Mouse (Mus musculus) intestine, embryonic 15.5 days (tissue): Measurements from ENCODE around the gene Lcorl. TPM values are rescaled to one million over a fixed set of nuclear protein-coding genes. Genes with fewer than 3 reads are reported as not detected.

Source experiments
- ATAC-seq: fragments of 200-750 bp; cut with Nextera tagmentation; 2 replicates; pipeline ENCODE4 v1.8.0; 2017; ENCODE audit warnings: moderate TSS enrichment, moderate library complexity
- H3K27ac ChIP-seq: fragments of 300-500 bp; sonication (generic); 2 replicates; pipeline ENCODE4 v1.5.1; 2015; ENCODE audit warnings: mild to moderate bottlenecking, inconsistent platforms
- H3K27me3 ChIP-seq: fragments of 300-500 bp; sonication (generic); replicated peaks from 2 replicates; pipeline ENCODE4 v1.6.1; 2015; ENCODE audit warnings: inconsistent platforms
- H3K36me3 ChIP-seq: fragments of 300-500 bp; sonication (generic); 2 replicates; pipeline ENCODE4 v1.6.1; 2015; ENCODE audit warnings: inconsistent platforms
- H3K4me1 ChIP-seq: fragments of 300-500 bp; sonication (generic); replicated peaks from 2 replicates; pipeline ENCODE4 v1.6.1; 2015; ENCODE audit warnings: inconsistent platforms
- H3K4me2 ChIP-seq: fragments of 300-500 bp; sonication (generic); replicated peaks from 2 replicates; pipeline ENCODE4 v1.6.1; 2015; ENCODE audit warnings: mild to moderate bottlenecking, inconsistent platforms
- H3K4me3 ChIP-seq: fragments of 300-500 bp; sonication (generic); replicated peaks from 2 replicates; pipeline ENCODE4 v1.5.1; 2015; ENCODE audit warnings: inconsistent platforms
- H3K9ac ChIP-seq: fragments of 300-500 bp; sonication (generic); 2 replicates; pipeline ENCODE4 v1.6.1; 2015; ENCODE audit warnings: inconsistent platforms
- H3K9me3 ChIP-seq: fragments of 300-500 bp; sonication (generic); 2 replicates; pipeline ENCODE4 v1.6.1; 2016; ENCODE audit warnings: inconsistent platforms
- WGBS: fragments of 180-500 bp; shearing (Covaris S2); methylation state at CpG from one replicate; pipeline ENCODE4 v1.1.7; 2015; 5-methylcytosine and 5-hydroxymethylcytosine counted together
- polyA plus RNA-seq: library from polyadenylated mRNA; unstranded; fragments of >200 nt; fragmentation: Nextera tagmentation; extraction: Ambion mirVana; gene quantifications from 2 replicates; pipeline ENCODE4 v1.2.1, GENCODE M21; 2015

Lcorl gene
- 25.0 and 28.8 TPM in 2 replicates for polyA plus RNA-seq

GRCm38 (mm10) chr5:45857254-45858011 is at the start of gene Lcorl:
Gene Lcorl, minus strand, starts transcription at chr5:45857615.
- ATAC-seq: peak; percentile 97
- H3K27ac ChIP-seq: peak within 1 kb of the TSS; percentile 99
- no peaks in the 10 kb centered on the region for H3K4me1 ChIP-seq
- peak within 1 kb of the TSS; percentile 93 for H3K9ac ChIP-seq
- H3K36me3 ChIP-seq: no peaks in the 10 kb centered on the region
- H3K4me2 ChIP-seq: peak within 1 kb of the TSS; percentile 75
- H3K27me3 ChIP-seq: no peaks in the 10 kb centered on the region
- WGBS: 0% methylated on average over 39 of the region's 79 CpGs
- no peaks in the 10 kb centered on the region for H3K9me3 ChIP-seq
- peak within 1 kb of the TSS; percentile 89 for H3K4me3 ChIP-seq

DNA sequence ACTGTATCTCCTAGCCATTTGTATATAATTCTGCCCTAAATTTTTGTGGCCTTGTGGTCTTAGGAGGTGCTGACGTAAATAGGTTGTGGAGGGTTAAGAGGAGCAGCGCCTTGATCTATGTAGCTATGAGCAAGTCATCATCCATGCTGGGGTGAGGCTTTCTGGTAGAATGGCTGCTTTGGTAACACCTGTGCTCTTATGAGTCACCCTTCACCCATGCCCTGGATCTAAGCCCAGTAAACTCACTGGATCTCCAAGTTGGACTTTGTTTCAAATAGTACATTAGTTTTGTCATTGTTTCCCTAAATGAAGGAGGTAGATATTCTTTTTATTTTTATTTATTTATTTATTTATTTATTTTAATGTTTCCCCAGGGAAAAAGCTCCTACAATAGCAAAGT is 47.3 kb upstream of the Lcorl start:
- H3K36me3 ChIP-seq: no peaks in the 10 kb centered on the region
- ATAC-seq: no peak
- no peak overlapping the region for H3K9ac ChIP-seq
- no peaks in the 10 kb centered on the region for H3K27me3 ChIP-seq
- H3K4me3 ChIP-seq: no peak overlapping the region
- WGBS: 95% methylated on average over 2 of the region's 2 CpGs
- no peaks in the 10 kb centered on the region for H3K9me3 ChIP-seq
- no peak overlapping the region for H3K27ac ChIP-seq
- no peak overlapping the region for H3K4me2 ChIP-seq
- no peaks in the 10 kb centered on the region for H3K4me1 ChIP-seq

DNA sequence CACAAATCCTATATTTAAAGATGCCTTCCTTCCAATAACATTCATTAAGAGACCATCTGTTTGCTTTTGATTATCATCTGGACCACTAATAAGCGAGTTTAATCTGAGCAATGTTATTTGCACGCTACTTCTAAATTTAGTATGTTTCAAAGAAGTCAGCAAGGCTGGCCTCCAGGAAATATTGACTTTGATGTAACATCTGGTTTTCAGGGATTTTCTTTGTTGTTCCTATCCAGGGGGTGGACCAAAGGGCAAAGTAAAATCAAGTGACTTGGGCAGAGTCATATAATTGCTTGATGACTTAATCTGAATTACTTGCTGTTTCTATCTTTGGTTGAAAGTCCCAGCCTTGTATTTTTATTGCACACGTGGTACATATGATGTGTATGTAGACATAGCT is 45.8 kb upstream of the Lcorl start:
- H3K4me3 ChIP-seq: no peak overlapping the region
- no peaks in the 10 kb centered on the region for H3K36me3 ChIP-seq
- 67% methylated on average over 3 of the region's 3 CpGs for WGBS
- H3K27ac ChIP-seq: no peak overlapping the region
- no peaks in the 10 kb centered on the region for H3K4me1 ChIP-seq
- H3K9ac ChIP-seq: no peak overlapping the region
- ATAC-seq: no peak
- H3K9me3 ChIP-seq: no peaks in the 10 kb centered on the region
- no peak overlapping the region for H3K4me2 ChIP-seq
- H3K27me3 ChIP-seq: no peaks in the 10 kb centered on the region

DNA sequence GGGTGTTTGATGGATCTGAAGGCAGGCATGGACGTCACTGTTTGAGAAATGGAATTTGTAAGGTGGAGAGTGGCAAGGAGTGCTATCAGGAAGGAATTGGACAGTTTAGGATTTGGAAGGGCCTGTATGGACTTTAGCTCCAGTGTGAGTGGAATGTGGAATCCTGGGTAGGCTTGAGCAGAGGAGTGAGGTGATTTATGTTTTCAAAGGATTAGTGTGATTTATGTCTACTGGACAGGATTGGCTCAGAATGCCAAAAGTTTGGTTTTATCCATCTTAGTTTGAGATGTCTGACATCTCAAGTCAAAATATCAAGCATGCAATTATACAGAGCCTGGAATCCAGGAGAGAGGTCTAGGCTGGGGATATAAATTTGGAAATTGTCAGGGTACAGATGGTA is 37.9 kb upstream of the Lcorl start:
- 42% methylated on average over 1 of the region's 1 CpGs for WGBS
- ATAC-seq: no peak
- Histone ChIP-seq H3K9ac (no peak overlapping the region), H3K36me3 (no peaks in the 10 kb centered on the region), H3K4me2 (no peak overlapping the region), H3K4me3 (no peak overlapping the region), H3K27ac (no peak overlapping the region), H3K9me3 (no peaks in the 10 kb centered on the region), H3K27me3 (no peaks in the 10 kb centered on the region), H3K4me1 (no peaks in the 10 kb centered on the region)

GRCm38 (mm10) chr5:45893696-45894095 is 36.3 kb upstream of the Lcorl start:
- Histone ChIP-seq H3K4me1 (no peaks in the 10 kb centered on the region), H3K9ac (no peak overlapping the region), H3K27ac (no peak overlapping the region), H3K4me3 (no peak overlapping the region), H3K9me3 (no peaks in the 10 kb centered on the region), H3K27me3 (no peaks in the 10 kb centered on the region), H3K36me3 (no peaks in the 10 kb centered on the region), H3K4me2 (no peak overlapping the region)
- 71% methylated on average over 3 of the region's 3 CpGs for WGBS
- no peak for ATAC-seq

DNA sequence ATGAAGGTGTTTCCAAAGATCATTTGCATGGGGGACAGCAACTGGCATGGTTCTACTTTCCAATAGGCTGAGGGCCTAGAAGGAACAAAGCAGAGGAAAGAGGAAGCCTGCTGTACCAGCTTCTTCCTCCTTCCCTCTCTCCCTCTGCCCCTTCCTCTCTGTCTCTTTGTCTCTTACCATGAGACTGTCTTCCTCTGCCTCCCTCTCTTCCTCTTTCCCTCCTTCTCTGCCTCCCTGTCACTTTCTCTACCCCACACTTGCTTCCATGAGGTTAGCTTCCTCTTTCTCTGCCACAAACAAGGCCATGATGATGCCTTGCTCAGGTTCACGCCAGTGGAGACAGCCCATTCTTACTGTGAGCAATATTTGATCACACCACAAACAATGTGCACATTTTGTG is 18.9 kb upstream of the Lcorl start:
- Histone ChIP-seq H3K27me3 (no peaks in the 10 kb centered on the region), H3K36me3 (no peaks in the 10 kb centered on the region), H3K4me1 (no peaks in the 10 kb centered on the region), H3K4me2 (no peak overlapping the region), H3K27ac (no peak overlapping the region), H3K9ac (no peak overlapping the region), H3K4me3 (no peak overlapping the region), H3K9me3 (no peaks in the 10 kb centered on the region)
- ATAC-seq: no peak
- 92% methylated on average over 1 of the region's 1 CpGs for WGBS

DNA sequence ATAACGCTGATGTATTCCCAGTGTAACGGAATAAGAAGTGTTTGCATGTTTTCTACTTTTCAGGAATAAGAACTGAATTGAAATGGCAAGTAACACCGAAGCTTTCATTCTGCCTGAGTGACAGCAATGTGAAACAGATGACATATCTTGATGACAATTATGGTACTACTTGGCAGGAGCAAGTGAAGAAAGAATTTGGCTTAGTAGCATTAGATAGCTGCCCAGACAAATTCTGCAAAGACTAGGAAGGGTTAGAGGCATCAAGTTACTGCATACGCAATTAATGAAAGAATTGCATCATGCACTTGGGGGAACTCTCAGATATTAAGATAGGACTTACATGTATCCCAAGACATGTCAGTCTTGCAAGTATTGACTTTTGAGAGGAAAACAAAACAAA is 18.1 kb upstream of the Lcorl start:
- H3K9me3 ChIP-seq: no peaks in the 10 kb centered on the region
- H3K4me2 ChIP-seq: no peak overlapping the region
- no peak overlapping the region for H3K27ac ChIP-seq
- H3K9ac ChIP-seq: no peak overlapping the region
- no peaks in the 10 kb centered on the region for H3K36me3 ChIP-seq
- ATAC-seq: no peak
- WGBS: 93% methylated on average over 4 of the region's 4 CpGs
- no peak overlapping the region for H3K4me3 ChIP-seq
- H3K4me1 ChIP-seq: no peaks in the 10 kb centered on the region
- H3K27me3 ChIP-seq: no peaks in the 10 kb centered on the region

DNA sequence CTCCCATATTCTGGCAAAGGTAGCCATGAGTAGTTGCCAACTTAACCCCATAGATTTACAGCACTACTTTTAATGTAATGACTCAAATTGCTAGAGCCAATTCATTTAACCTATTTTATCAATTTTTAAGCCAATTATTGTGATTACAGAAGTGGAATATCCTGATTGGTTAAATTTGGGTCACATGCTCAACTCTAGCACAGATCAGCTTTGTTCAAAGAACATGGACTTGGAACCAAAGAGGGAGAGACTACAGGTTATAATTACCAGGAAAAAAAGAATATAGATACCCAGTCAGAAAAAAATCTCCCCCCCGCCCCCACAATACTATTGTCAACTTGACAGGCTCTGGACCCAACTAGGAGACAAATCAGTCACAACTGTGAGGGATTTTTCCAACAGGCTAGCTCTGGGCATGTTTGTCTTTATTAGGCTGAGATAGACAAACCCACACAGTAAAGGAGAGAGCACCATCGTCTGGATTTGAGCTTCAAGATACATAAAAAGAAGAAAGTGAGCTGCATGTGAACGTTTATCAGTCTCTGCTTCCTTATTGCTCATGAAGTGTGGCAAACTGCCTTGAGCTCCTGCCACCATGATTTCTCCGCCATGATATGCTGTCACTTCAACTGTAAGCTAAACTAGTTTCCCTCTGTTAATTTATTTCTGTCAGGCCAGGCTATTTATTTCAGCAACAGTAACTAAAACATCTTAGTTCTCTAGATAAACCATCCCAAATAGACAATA is 17.0 kb upstream of the Lcorl start:
- no peaks in the 10 kb centered on the region for H3K27me3 ChIP-seq
- H3K27ac ChIP-seq: no peak overlapping the region
- 83% methylated on average over 4 of the region's 4 CpGs for WGBS
- no peak overlapping the region for H3K4me2 ChIP-seq
- H3K9ac ChIP-seq: no peak overlapping the region
- H3K9me3 ChIP-seq: no peaks in the 10 kb centered on the region
- no peaks in the 10 kb centered on the region for H3K4me1 ChIP-seq
- ATAC-seq: no peak
- no peaks in the 10 kb centered on the region for H3K36me3 ChIP-seq
- no peak overlapping the region for H3K4me3 ChIP-seq

GRCm38 (mm10) chr5:45858368-45858767 is 953 bp upstream of the Lcorl start:
- no peaks in the 10 kb centered on the region for H3K9me3 ChIP-seq
- no peak overlapping the region; the same call in 1 of the 2 replicates for H3K9ac ChIP-seq
- peak overlapping the region; percentile 75 for H3K4me2 ChIP-seq
- no peaks in the 10 kb centered on the region for H3K4me1 ChIP-seq
- no peaks in the 10 kb centered on the region for H3K36me3 ChIP-seq
- no peak for ATAC-seq
- H3K4me3 ChIP-seq: no peak overlapping the region
- H3K27me3 ChIP-seq: no peaks in the 10 kb centered on the region
- H3K27ac ChIP-seq: no peak overlapping the region
- 88% methylated on average over 2 of the region's 2 CpGs for WGBS

DNA sequence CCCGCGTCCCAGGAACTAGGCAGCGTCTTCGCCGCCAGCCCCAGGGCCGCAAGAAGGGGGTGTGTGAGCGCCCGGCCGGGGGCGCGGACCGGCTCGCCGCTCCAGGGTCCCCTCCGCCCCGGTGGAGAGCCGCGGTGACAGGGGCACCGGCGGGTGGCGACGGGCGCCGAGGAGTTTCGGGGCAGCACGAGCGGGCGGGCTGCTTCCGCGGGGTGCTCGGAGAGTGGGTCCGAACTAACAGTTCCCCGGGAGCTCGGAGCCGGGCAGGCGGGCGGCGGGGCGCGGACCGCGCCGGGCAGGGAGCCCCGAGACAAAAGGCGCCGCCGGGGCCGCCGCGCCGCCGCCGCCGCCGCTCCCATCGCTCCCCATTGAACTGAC is 550 bp downstream of the Lcorl start:
- WGBS: 0% methylated on average over 14 of the region's 56 CpGs
- peak overlapping the region; percentile 99 for H3K27ac ChIP-seq
- H3K36me3 ChIP-seq: no peaks in the 10 kb centered on the region
- ATAC-seq: no peak; the same call in 1 of the 2 replicates
- H3K9ac ChIP-seq: peak overlapping the region; percentile 93
- H3K9me3 ChIP-seq: no peaks in the 10 kb centered on the region
- H3K27me3 ChIP-seq: no peaks in the 10 kb centered on the region
- no peaks in the 10 kb centered on the region for H3K4me1 ChIP-seq
- H3K4me3 ChIP-seq: peak overlapping the region; percentile 89
- peak overlapping the region; percentile 75 for H3K4me2 ChIP-seq

DNA sequence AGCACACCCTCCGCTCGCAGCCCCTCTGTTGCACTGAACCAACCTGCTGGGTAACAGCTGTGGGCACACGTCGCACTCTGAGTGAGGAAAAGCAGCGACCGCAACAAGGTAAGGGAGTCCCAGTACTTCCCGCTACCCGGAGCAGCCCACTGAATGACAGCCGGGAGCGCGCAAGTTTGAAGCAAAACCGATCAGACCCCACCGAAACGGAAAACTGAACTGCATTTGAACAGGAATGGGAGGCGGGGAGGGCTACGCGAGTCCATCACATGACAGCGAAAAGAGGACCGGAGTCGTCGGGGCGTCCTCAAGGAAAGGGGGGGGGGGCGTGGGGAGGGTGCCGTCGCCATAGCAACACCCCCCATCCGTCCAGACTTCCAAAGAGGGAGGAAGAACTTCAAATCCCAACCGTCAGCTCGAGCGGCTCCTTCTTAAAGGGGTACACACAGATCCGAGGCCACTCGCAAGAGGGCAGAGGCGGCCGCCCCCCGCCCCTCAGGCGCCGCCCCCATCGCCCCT is 1.1 kb downstream of the Lcorl start:
- no peaks in the 10 kb centered on the region for H3K4me1 ChIP-seq
- H3K9ac ChIP-seq: peak overlapping the region; percentile 93
- ATAC-seq: peak; percentile 50
- H3K4me3 ChIP-seq: peak overlapping the region; percentile 89
- WGBS: under 1% methylated on average over 34 of the region's 37 CpGs
- H3K4me2 ChIP-seq: peak overlapping the region; percentile 75
- H3K9me3 ChIP-seq: no peaks in the 10 kb centered on the region
- H3K36me3 ChIP-seq: no peaks in the 10 kb centered on the region
- H3K27ac ChIP-seq: peak overlapping the region; percentile 99
- no peaks in the 10 kb centered on the region for H3K27me3 ChIP-seq

- H3K4me2 ChIP-seq: peak overlapping the region; percentile 75
Observed at GRCm38 (mm10) chr5:45855526-45856302, 1.7 kb downstream of the Lcorl start.

More at GRCm38 (mm10) chr5:45855526-45856302, 1.7 kb downstream of the Lcorl start:
- ATAC-seq: peak; percentile 7; the same call in 1 of the 2 replicates
- no peaks in the 10 kb centered on the region for H3K4me1 ChIP-seq
- peak overlapping the region; percentile 93 for H3K9ac ChIP-seq
- 19% methylated on average over 21 of the region's 21 CpGs for WGBS
- H3K36me3 ChIP-seq: no peaks in the 10 kb centered on the region
- peak overlapping the region; percentile 99 for H3K27ac ChIP-seq
- H3K27me3 ChIP-seq: no peaks in the 10 kb centered on the region
- no peaks in the 10 kb centered on the region for H3K9me3 ChIP-seq
- peak overlapping the region; percentile 89 for H3K4me3 ChIP-seq
